ENCODE assay signal across 8 mouse cellular contexts in genomic region chr1:120245661-120246131, GRCm38 (mm10). TPM values are rescaled to one million over a fixed set of nuclear protein-coding genes. Genes with fewer than 3 reads are reported as not detected.
DNase-seq lines count a peak whose midpoint lies in the region; ATAC-seq and TF ChIP-seq lines count a peak whose summit lies in the region.

No protein-coding gene starts in this region.

- no peak for TF ChIP-seq CTCF in heart, adult 2 months (IDR thresholded peaks at IDR 0.05)
- TF ChIP-seq CTCF in midbrain, postnatal 0 days (IDR thresholded peaks at IDR 0.05): no peak

- 33% methylated on average over 4 of the region's 4 CpGs for WGBS in heart, adult 2 months
- WGBS in midbrain, postnatal 0 days: 44% methylated on average over 4 of the region's 4 CpGs

- no peak overlapping the region for H3K4me3 ChIP-seq in heart, adult 2 months
- no peak overlapping the region for H3K4me3 ChIP-seq in midbrain, postnatal 0 days (ENCODE audit: low read depth, low read length)

- ATAC-seq in cerebellum, adult (ENCODE audit: insufficient number of reproducible peaks, low FRiP score, low TSS enrichment): no peak
- ATAC-seq in midbrain, postnatal 0 days (ENCODE audit: low FRiP score): peak; percentile 58

- H3K27me3 ChIP-seq in heart, adult 2 months (ENCODE audit: control insufficient read depth, insufficient read depth, low read length): no peaks in the 10 kb centered on the region
- H3K27me3 ChIP-seq in midbrain, postnatal 0 days (ENCODE audit: insufficient read depth, low read length): no peaks in the 10 kb centered on the region

- H3K27ac ChIP-seq in heart, adult 2 months: peak overlapping the region; percentile 44; the same call in 1 of the 2 replicates
- H3K27ac ChIP-seq in midbrain, postnatal 0 days (ENCODE audit: low read depth, low read length): no peak overlapping the region

- no peak overlapping the region for H3K9ac ChIP-seq in heart, adult 2 months (ENCODE audit: low read depth, low read length)
- H3K9ac ChIP-seq in midbrain, postnatal 0 days (replicated peaks; ENCODE audit: low read length, poor library complexity, severe bottlenecking): no peak overlapping the region

- H3K36me3 ChIP-seq in heart, adult 2 months (ENCODE audit: control insufficient read depth, insufficient read depth, low read length): no peaks in the 10 kb centered on the region
- no peaks in the 10 kb centered on the region for H3K36me3 ChIP-seq in midbrain, postnatal 0 days (ENCODE audit: insufficient read depth, low read length)

- peak; percentile 39; the same call in 1 of the 2 replicates for TF ChIP-seq EP300 in heart, adult 2 months (IDR thresholded peaks at IDR 0.05; ENCODE audit: insufficient read depth, low read depth, low read length)

- peaks cover 11% of the 10 kb centered on the region for H3K4me1 ChIP-seq in heart, adult 2 months (ENCODE audit: control insufficient read depth, insufficient read depth, low read length)
- H3K4me1 ChIP-seq in midbrain, postnatal 0 days (ENCODE audit: insufficient read depth, low read length): no peaks in the 10 kb centered on the region

- TF ChIP-seq POLR2A in heart, adult 2 months (IDR thresholded peaks at IDR 0.05; ENCODE audit: insufficient read depth, low read depth, low read length): no peak

- no peaks in the 10 kb centered on the region for H3K9me3 ChIP-seq in midbrain, postnatal 0 days (ENCODE audit: low read length)

- no peak overlapping the region for H3K4me2 ChIP-seq in midbrain, postnatal 0 days (ENCODE audit: low read depth, low read length, poor library complexity, severe bottlenecking)

- intact Hi-C loops in heart, adult 2 months (cut with DNase I): no loop called here

- no peaks in the 10 kb centered on the region for H3K79me2 ChIP-seq in heart, adult 2 months (replicated peaks; ENCODE audit: control insufficient read depth, insufficient read depth, low read length)

- peak; percentile 51 to 66 for DNase-seq in cerebellum, postnatal 10 days
- peak; percentile 58 to 63 for DNase-seq in adrenal gland, postnatal 36 days
- peak; percentile 56 to 77 for DNase-seq in heart, adult 2 months
- DNase-seq in left cerebral cortex, adult 11 months (ENCODE audit: low spot score): peak; percentile 26
- peak; percentile 58 for DNase-seq in midbrain, postnatal 0 days (ENCODE audit: low spot score)
- DNase-seq in kidney, adult 11 months: no peak
- no peak for DNase-seq in urinary bladder, adult 18-20 months (ENCODE audit: low spot score in 2 of 2)

RNA-seq across cellular contexts. Expression of gene Steap3, which starts 26.8 kb away (rescaled TPM):
- 10 to 100 TPM; 21.9 to 48.2 TPM for total RNA-seq in adrenal gland, postnatal 36 days (2021)
- 10 to 100 TPM; 25.2 to 27.9 TPM for total RNA-seq in heart, adult 2 months (2021)
- 54.9 and 70.5 TPM in 2 replicates for polyA plus RNA-seq in heart, adult 2 months (2012; rRNA removed)
- total RNA-seq in midbrain, postnatal 0 days (2014; rRNA removed): 3.7 and 5.5 TPM in 2 replicates
- polyA plus RNA-seq in midbrain, postnatal 0 days (2015; fragmentation: Nextera tagmentation; extraction: Ambion mirVana): 5.4 and 5.9 TPM in 2 replicates

Comparison
In these comparisons a context has a peak if more than half of its experiments do, and no peak if none do; other contexts are left out.
1. DNase-seq: peak in cerebellum, postnatal 10 days (2 of 2), adrenal gland, postnatal 36 days (2 of 2), heart, adult 2 months (2 of 2), left cerebral cortex, adult 11 months (single experiment) and midbrain, postnatal 0 days (single experiment); none in kidney, adult 11 months (single experiment) and urinary bladder, adult 18-20 months (0 of 2).